Mouse (Mus musculus) liver, adult 2 months (tissue): ENCODE measurements around the gene Aatk.

Source experiments
- CTCF ChIP-seq: fragments of 200-500 bp; IDR thresholded peaks from 2 replicates; pipeline ENCODE4 v1.5.1; 2011; ENCODE audit warnings: low read depth, low read length, control low read depth
- POLR2A ChIP-seq: fragments of 200-500 bp; IDR thresholded peaks from 2 replicates; pipeline ENCODE4 v1.6.1; 2011; ENCODE audit warnings: low read length, control low read depth; ENCODE audit not compliant: insufficient read depth; ENCODE audit errors: extremely low read depth

DNA sequence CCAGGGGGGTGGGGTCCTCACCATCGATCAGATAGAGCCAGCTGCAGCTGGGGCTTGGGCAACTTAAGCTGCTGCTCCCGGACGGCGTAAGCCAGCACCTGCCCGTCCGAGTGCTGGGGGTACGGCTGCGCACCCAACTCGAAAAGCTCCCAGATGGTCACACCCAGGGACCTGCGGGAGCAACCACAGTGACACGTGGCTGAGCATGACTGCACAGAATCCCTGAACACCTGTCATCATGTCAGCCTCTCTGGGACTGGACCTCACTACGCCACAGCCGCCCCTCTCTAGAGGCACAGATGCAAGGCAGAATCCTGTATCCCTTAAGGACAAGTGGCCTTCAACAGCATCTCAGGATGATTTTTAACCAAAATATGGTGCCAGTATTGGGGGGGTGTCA, 34.3 kb downstream of the Aatk start:
- TF ChIP-seq CTCF (no peak), POLR2A (no peak)
